Mouse (Mus musculus) WW6 (cell line): ENCODE data around the gene Ncaph.
"Not testable (repeated sequence)": the region's sequence is repeated elsewhere in the genome, so short reads cannot be mapped to it uniquely, and the experiment has no call there.

Source experiments
- DNase-seq: peaks from one replicate; pipeline ENCODE4 v3.0.0-alpha.2; 2013; ENCODE audit warnings: low read depth, low spot score

Gene Ncaph

DNA sequence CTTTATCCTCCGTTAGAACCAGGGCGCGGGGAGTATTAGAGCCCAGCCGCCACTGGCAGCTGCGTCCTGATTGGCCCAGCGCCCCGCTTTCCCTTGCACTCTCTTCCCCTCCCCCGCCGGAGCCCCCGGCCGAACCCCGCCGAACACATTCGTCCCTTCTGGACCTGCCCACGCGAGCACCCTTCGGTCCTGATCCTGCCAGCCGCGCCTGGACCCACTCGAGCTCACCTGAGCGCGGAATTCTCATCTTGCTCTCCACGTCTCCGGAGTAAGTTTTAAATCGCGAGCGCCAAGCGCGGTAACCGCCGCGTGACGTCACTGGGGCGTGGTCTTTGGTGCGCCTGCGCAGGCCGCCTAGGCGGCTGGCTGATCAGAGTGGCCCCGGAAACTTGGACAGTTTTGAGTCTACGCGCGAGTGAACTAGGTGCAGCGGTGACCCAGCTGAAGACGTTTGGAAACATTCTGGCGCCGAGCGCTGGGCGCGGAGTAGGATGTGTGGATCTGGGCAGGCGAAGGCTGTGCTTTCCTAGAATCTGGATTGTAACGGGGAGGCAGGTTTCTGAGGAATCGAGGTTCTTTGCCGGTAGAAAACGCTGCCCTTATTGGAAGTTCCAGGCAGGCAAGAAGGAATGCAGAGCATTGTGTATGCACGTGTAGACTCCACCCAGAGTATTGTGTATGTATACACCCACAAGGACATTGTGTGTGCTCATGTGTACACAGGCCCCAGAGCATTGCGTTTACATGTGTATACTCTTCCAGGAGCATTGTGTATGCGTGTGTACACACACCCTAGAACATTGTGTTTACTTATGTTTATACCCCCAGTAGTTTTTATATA is at the start of gene Ncaph:
Gene Ncaph, minus strand, starts transcription at position 334 of the 841 bp plus-strand sequence.
- peak; percentile 80 for DNase-seq

DNA sequence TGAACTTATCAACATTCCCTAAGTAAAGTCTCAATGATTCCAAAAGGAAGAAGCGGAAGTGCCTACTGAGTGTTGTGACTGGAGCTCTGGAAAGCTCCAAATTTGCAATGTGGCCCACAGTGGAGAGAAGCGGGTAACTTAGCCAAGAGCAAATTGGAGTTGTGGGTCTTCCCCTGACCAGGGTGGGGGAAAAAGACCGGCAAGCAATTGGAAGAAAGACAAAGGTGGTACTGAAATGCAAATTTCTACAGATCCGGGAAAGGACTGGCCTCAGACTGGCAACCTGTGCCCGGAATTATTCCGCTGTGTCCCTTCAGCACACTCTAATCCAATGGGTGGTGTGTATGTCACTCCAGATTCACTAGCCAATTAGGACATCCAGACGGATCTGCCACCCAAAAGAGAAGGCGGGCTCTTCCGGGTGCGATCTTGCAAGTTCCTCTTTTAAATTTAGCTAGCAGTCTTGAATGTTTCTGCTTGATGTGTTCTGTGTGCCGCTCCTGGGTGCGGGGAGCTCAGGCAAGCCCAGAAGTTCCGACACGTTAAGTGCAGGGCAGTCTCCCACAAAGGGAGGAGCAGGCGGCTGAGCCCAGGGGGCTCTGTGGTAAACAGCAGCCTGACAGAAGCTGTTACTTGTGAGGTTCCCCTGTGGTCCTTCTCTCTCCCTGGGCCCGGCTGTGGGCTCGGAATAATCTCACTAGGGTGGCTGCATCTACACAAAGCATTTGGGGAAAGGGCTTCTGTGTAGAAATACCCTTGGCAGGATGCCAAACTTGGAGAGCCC is 49.0 kb upstream of the Ncaph start:
- peak; percentile 74 for DNase-seq

DNA sequence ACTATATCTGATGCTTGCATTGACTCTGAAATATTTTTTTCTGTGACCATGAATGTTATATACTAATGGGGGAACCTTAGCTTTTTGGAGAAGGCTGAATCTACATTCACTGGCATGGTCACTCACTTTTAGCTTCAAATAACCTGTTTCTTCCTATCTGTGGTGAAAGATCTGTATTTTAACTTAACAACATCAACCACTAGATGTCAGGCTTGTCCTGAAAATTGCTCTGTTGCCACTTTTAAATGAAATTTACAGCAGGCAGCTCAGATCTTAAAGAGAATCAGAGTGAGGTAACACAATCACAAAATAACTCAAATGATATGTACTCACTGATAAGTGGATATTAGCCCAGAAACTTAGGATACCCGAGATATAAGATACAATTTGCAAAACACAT is 32.5 kb upstream of the Ncaph start:
- not testable (repeated sequence) for DNase-seq

DNA sequence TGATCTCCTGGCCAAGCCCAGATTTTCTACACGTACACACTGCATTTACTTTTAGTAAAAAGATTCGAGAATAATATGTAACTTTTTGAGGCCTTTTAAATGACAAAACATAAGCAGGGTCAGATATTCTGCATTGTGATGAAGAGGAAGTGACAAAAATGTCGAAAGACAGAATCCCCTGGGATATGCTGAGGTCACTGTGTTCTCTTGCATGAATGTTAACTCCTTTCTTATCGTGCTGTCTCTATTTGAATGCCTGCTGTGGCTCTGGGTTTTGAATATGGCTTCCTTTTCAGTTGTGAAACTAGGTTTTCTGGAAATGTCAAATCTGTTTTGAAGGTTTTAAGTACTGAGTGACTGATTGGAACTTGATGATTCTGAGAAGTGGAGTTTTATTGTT is 31.9 kb upstream of the Ncaph start:
- no peak for DNase-seq

DNA sequence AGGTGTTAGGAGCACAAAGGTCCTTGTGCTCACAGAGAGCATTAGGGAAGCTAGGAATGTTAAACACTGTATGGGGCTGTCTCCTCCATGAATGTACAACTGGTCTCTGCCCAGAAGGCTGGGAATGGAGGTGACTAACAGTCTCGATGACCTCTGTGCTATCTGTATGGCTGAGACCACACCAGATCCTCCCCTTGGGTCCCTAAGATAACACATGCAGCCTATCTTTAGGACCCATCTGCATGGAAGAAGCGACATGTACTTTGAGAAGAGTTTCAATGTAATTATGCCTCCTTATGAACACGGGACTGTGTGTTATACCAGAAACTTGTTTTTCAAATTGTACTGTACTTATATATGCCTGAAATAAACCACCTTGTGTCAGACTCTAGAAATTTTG is 11.9 kb upstream of the Ncaph start:
- DNase-seq = no peak

DNA sequence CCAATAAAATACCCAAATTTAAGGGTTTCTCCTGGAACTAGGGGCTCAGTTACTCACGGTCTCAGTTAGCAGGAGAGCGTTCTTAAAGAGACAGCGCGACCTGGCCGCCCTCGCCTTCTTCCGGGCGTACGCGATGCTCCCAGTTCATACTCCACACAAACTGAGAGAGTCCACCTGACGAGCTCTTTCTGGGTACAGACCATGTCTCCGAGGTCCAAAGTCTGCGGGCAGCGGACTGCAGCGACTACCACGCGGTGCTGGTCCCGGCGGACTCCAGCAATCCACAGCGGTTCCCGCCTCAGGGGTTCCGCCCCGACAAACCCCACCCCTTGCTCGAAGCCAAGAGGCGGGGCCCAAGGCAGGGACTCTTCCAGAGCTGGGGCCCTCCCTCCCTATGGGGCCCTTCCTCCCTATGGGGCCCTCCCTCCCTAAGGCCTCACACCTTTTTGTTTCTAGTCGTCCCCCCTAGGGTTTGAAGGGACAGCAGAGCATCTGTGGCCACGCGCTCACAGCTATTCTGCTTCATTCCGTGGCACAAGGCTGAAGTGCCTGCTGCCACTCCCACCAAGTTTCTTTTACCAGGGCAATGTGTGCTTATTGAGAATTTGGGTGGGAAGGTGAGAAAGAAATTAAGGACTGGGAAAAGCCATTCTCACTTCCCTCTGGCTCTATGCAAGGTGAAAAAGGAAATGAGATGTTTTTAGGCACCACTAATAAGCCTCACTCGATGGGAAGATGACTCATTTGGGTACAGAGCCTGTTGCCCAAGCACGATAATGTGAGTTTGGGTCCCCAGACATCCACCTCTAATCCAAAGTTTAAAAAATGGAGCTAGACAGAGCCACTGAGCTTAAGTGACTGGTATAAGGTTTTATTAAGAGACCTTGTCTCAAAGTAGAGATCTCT is 9.7 kb upstream of the Ncaph start, which contains the start of gene Itpripl1:
Gene Itpripl1, minus strand, starts transcription at position 285 of the 906 bp plus-strand sequence.
- DNase-seq = no peak

DNA sequence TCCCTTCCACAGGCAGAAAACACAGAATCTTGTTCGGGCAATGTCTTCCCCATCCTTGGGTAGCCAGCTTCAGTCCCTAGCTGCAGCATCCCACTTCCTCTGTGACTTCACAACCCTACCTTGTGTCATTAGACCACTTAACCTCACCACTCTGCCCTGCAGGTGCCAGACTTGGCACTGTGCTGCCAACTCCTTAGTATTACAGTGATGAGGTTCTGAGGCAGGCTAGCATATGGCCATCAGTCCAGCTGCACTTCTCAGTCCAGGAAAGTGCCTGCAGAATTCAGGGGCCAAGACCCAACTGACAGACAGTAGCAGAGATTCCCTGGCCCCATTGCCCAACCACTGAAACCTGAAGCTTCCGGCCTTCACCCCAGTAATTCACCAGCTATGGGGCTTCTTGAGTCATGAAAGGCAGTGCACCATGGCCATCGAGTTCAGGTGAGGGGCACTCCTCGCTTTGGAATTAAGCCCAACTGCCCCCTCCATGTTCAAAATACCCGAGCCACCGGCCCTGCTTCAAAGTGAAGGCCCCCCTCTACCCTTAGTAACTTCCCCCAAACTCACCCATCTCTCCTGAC is 8.9 kb upstream of the Ncaph start:
- DNase-seq = no peak

DNA sequence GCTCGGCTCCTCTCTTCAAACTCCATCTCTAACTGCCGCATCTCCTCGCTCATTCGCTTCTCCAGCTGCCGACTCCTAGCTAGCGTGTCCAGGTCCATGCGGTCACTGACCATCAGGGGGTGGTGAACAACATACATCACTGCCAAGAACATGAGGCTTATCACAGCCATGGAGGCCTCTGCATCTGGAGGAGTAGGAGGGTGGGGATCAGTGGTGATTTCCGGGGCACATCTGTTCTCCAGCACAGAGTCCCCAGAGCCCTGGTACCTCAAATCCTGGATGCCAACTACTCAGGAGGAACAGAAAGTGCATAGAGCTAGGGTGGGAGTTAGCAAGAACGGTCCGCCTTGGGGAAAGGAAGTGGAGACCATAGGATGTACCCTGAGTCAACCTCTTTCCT is 8.3 kb upstream of the Ncaph start:
- DNase-seq = no peak

DNA sequence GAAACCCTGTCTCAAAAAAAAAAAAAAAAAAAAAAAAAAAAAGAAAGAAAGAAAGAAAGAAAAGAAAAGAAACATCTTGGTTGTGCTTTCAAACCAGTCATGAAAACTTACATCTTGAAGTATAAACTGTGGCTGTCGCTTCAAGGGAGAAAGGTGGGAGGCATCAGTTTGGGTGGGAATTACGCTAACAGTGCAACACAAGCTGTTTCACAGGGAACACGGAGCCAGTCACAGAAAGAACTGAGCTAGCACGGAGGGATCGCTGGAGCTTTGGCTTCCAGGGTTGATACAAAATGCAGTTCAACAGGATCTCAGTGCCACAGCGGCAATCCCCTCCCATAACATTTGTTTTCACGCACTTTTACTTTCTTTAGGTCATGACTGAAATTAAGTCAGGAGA is 6.3 kb upstream of the Ncaph start:
- no peak for DNase-seq

DNA sequence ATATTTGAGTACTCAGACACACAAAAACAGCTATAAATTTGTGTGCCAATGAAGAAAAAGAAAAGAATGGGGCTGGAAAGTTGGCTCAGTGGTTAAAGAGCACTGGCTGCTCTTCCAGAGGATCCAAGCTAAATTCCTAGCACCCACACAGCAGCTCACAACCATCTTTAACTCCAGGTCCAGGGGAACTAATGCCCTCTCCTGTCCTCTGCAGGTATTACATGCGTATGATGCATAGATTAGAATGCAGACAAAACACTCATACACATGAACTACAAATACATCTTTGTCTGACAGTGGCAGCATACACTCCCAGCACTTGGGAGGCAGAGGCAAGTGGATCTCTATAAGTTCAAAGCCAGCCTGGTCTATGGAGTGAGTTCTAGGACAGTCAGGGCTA is 5.9 kb upstream of the Ncaph start:
- DNase-seq = no peak

DNA sequence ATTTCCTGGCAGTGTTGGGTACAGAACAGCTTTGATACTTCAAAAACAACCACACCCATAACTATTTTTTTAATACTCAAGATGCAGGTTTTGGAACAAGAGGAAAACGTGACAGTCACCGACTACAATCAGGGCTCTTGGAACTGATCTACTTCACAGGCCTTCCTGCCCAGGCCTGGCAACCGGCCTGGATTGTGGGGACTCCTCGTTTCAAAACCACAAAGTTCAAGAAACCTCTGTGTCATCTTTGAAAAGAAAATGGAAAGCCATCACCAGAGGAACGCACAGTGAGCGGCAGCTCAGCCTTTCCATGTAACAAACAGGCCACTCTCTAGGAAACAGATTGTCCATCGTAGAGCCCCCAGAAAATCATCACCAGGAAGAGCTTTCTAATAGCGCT is 5.3 kb upstream of the Ncaph start:
- no peak for DNase-seq

DNA sequence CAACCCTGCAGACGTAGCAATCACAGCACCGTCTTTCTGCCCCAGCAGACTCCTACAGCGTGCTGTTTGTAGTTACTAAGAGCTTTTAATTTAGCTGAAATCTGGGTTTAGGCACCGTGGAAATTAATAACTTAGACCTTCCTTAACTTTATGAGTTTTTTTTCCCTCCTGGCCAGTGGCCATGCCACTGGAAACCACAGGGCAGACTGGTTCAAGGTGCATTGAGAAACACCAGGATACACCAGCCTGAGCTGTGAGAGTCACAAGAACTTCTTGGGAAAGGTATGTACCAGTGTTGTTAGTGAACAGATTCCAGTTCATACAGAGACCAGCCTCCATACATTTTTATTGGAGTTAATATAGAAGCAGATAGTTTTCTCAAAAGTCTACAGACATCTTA is 4.7 kb upstream of the Ncaph start:
- no peak for DNase-seq

DNA sequence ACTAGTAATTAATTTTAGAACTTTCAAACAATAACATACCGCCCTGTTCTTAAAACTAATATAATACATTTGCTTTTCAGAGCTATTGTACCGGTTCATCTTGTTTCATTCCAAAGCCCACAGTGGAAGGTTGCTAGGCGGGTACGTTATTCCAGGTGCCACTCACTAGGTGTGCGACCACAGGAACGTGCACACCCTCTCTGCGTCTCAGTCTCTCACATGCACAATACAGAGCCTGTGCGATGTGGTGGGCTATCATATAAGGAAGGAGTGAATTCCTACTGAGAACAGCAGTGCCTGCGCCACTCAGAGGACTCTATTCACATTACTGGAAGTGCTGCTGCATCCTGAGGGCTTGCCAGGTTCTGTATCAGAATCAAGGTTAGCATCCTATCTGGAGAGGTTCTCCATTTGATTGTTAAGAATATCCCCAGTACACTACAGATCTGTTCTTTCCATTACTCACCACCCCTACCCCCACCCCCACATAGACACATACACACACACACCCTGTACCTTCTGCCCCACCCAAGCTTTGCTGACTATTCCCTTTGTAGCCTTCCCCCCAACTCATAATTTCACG is 4.2 kb upstream of the Ncaph start:
- DNase-seq = no peak

DNA sequence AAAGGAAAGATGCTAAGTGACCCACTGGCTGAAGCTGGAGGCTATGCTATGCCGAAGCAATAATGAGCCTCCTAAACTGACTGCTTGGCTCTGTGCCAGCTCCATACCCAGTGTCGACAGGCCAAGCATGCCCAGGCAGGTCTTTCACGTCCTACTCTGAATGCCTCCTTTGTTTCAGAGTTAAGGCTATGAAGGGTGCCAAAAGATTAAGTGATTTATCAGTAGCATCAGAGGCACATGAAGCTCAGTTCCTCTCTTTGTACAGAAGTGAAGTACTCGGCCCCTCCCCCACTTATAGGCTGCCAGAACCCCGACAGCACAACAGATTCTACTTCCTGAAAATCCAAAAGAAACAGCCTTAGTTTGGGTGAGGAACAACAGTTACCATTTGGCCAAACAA is 3.2 kb upstream of the Ncaph start:
- DNase-seq = no peak

DNA sequence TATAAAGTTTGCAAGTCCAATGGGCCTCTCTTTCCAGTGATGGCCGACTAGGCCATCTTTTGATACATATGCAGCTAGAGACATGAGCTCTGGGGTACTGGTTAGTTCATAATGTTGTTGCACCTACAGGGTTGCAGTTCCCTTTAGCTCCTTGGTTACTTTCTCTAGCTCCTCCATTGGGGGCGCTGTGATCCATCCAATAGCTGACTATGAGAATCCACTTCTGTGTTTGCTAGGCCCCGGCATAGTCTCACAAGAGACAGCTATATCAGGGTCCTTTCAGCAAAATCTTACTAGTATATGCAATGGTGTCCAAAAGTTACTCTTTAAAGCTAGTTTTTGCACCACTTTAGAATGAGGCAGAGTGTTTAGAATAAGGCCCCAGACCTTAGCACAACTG is 1.5 kb upstream of the Ncaph start:
- DNase-seq = not testable (repeated sequence)

DNA sequence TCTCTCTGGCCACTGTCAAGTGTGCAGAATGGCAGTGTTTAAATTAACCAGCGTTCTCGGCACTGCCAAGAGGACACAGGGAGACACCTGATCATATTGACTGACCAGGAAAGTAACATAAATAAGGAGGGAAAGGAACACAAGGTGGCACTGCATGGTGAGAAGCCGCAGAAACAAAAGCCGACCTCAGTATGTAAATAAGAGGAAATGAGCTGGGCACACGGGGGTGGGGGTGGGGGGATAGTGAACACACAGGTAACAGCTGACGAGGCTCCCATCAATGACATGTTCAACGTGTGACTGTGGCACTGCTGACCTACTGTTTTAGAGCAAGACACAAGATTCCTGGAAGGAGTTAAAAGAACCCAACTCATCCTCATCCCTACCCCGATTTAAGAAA is 2.4 kb downstream of the Ncaph start:
- DNase-seq = no peak

DNA sequence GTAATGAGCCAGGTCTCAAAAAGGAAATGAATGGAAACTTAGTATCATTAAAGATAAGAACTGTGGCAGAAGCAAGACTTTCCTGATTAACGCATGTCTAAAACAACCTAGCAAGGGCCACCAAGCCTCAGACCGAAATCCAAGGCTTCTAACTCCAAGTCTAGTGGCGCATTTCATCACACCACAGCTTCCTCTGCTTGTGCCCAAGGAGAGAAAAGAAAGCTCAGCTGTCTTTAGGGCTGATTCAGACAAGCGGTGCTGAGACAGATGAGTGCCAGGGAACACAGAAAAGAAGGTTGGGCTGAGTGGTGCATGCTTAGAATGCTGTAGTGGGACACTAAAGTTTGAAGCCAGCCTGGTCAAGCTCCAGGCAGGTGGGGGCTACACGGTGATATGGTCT is 4.8 kb downstream of the Ncaph start:
- no peak for DNase-seq

DNA sequence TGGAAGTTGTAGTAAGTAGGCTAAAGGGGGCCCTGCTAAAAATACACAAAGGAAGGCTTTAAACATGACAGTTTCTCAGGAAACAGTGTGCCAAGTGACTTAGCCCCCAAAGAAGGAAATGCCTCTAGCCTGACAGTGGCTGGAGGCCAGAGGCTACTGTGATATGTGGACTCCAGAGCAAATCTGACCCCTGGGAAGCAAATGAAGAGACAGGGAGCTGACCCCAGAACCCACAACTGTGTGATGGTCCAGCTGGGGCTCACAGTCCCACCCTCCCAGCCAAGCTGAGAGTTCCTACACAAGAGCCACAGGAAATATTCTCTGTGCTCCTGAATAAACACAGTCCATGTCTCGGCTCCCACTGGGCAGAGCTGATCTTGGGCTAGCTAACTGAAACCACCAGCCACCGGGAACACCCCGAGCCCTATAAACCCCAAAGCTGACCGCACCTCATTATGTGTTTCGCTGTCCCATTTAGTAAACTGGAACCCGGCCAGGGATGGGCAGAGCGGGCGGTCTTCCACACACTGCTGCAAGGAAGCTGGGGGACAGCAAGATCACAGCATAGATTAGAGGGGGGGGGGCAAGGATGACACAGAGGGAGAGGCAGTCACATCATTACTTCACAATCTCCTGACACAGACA is 12.0 kb downstream of the Ncaph start:
- no peak for DNase-seq

DNA sequence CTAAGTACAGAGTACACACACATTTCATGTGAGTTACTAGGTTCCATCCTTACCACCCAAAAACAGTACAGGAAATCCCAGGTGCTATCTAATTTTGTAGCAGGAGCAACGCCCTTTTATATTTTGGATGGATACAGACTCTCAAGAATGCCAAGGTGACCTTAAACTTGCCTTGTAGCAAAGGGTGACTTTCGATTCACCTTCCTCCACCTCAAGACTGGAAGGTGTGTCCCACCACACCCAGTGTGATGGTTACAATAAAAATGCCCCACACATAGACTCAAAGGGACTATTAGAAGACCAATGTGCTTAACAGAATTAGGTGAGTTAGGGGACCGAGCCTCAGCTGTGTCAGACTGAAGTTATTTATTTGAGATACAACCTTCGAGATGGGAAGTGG is 24.8 kb downstream of the Ncaph start:
- DNase-seq = no peak

DNA sequence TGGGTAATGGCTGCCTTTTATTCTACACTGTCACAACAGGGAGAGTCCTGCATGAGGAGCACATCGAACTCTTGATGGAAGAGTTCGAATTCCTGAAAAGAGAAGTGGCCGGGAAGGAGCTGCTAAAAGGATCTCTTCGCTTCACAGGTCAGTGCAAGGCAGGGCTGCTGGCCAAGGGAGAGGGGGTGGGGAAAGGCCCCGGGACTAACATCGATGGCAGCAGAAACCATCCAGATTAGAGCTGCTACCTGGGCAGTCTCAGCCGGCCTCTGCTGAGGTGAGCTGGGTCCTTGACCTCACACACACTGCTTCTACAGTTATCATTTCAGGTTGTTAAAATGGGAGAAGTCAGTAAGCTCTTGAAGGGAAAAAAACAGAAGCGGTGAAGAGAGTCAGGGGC is 41.8 kb downstream of the Ncaph start:
- DNase-seq = no peak

DNA sequence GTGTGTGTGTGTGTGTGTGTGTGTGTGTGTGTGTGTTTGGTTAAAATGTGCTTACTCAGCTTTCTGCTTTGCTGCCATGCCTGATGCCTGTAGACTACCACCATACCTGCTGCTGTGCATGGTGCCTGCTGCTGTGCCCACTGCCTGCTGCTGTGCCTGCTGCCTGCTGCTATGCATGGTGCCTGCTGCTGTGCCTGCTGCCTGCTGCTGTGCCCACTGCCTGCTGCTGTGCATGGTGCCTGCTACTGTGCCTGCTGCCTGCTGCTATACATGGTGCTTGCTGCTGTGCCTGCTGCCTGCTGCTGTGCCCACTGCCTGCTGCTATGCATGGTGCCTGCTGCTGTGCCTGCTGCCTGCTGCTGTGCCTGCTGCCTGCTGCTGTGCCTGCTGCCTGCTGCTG is 43.6 kb downstream of the Ncaph start:
- not testable (repeated sequence) for DNase-seq
